Mouse (Mus musculus) testis, adult 2 months (tissue): Measurements from ENCODE around the gene Rap1b.
"Not testable (repeated sequence)": the region's sequence is repeated elsewhere in the genome, so short reads cannot be mapped to it uniquely, and the experiment has no call there.

Experiments used
- CTCF ChIP-seq: fragments of 200-500 bp; IDR thresholded peaks from 2 replicates; pipeline ENCODE4 v1.5.1; 2012; ENCODE audit warnings: low read depth, mild to moderate bottlenecking, inconsistent platforms, low read length, moderate library complexity; ENCODE audit not compliant: control insufficient read depth, insufficient read depth, insufficient replicate concordance
- POLR2A ChIP-seq: fragments of 200-500 bp; IDR thresholded peaks from 2 replicates; pipeline ENCODE4 v1.6.1; 2012; ENCODE audit warnings: low read depth, mild to moderate bottlenecking, inconsistent platforms, low read length, moderate library complexity; ENCODE audit not compliant: control insufficient read depth

- not testable (repeated sequence) for TF ChIP-seq POLR2A, CTCF
These were observed 47.3 kb upstream of the Rap1b start for GRCm38 (mm10) chr10:117893128-117893527.
